Mouse (Mus musculus) lung, adult 2 months (tissue): ENCODE data around the gene Sag. TPM values are rescaled to one million over a fixed set of nuclear protein-coding genes. Genes with fewer than 3 reads are reported as not detected.
"Not testable (repeated sequence)": the region's sequence is repeated elsewhere in the genome, so short reads cannot be mapped to it uniquely, and the experiment has no call there.

ENCODE experiments used
- DNase-seq: peaks from one replicate; pipeline ENCODE4 v3.0.0; 2022
- H3K4me1 ChIP-seq: fragments of 200-500 bp; 2 replicates; pipeline ENCODE4 v1.6.1; 2011; ENCODE audit warnings: low read length; ENCODE audit not compliant: control insufficient read depth, insufficient read depth
- H3K4me3 ChIP-seq: fragments of 200-500 bp; replicated peaks from 2 replicates; pipeline ENCODE3; 2011; ENCODE audit warnings: low read depth, mild to moderate bottlenecking, control low read depth, low read length; ENCODE audit errors: extremely low read depth
- CTCF ChIP-seq: fragments of 200-500 bp; IDR thresholded peaks from 2 replicates; pipeline ENCODE4 v1.5.1; 2011; ENCODE audit warnings: mild to moderate bottlenecking, low read length, control low read depth; ENCODE audit not compliant: insufficient read depth
- POLR2A ChIP-seq: fragments of 200-500 bp; IDR thresholded peaks from 2 replicates; pipeline ENCODE4 v1.6.1; 2011; ENCODE audit warnings: low read depth, mild to moderate bottlenecking, control low read depth, low read length, borderline replicate concordance; ENCODE audit errors: extremely low read depth
- WGBS: fragments of 180-500 bp; shearing (Covaris S2); methylation state at CpG from one replicate; pipeline ENCODE4 v1.1.7; 2018; 5-methylcytosine and 5-hydroxymethylcytosine counted together
- polyA plus RNA-seq: library from polyadenylated mRNA; depleted of rRNA; stranded (reverse); fragments of >200 nt; gene quantifications from 2 replicates; pipeline ENCODE4 v1.2.3, GENCODE M21; 2012

The Sag gene
- polyA plus RNA-seq, 1 experiment = 0.86 TPM

DNA sequence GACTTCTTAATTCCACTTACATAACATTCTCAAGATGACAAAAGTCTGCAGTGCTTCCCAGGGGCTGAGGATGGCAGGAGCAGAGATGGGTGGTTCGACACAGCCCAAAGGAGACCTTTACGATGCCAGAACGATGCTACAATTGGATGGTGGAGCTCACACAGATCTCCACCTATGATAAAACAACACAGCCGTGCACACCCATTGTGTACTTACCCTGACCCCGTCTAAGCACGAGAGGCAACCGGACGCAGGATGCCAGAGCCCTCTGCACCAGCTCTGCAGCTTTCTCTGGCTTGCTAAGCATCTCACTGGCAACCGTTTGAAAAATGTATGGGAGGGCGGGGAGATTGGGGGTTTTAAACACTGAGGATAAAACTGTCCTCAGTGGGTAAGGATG is 8.6 kb downstream of the Sag start:
- Histone ChIP-seq H3K4me3 (no peak overlapping the region), H3K4me1 (peaks cover 2% of the 10 kb centered on the region; the same call in 1 of the 2 replicates)
- no peak for TF ChIP-seq CTCF
- TF ChIP-seq POLR2A = no peak
- WGBS = 57% methylated on average over 10 of the region's 10 CpGs
- DNase-seq = no peak

DNA sequence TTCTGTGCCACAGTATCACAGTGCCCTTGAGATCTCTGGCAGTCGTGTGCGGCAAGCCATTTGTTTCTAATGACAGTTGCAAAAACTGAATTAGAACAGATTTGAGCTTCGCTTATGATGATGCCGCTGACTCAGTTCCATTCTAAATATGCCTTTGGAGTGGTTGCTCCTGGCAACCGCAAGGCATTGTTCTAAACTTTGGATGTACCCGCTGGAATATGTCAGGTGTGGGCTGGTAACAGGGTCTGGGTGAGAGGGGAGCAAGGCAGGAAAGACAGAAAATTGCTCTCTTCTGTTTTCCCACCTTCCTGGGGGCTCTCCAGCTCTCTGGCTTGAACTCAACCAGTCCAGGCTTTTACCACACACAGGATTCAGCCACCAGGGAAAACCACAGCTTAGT is 9.7 kb downstream of the Sag start:
- H3K4me1 ChIP-seq = peaks cover 2% of the 10 kb centered on the region; the same call in 1 of the 2 replicates
- DNase-seq = no peak
- no peak overlapping the region for H3K4me3 ChIP-seq
- 70% methylated on average over 6 of the region's 6 CpGs for WGBS
- TF ChIP-seq POLR2A (no peak), CTCF (no peak)

DNA sequence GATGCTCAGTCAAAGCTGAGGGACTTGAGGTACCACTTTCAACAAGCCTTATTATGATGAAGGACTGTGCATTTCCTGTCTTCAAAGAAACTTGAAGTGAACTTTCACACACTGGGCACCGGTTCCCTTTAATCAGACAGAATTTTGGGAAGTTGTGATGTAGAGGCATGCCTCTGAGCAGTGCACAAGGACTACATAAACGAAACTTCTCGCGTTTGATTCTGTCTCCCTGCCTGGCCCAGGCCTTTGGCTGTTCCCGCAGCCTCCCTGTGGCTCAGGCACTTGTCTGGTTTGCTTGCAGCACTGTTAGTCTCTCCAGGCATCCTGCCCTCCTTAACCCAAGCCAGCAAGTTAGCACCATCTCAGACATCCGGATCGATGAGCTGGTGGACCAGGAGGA is 10.2 kb downstream of the Sag start:
- H3K4me3 ChIP-seq = no peak overlapping the region
- DNase-seq = no peak
- peaks cover 2% of the 10 kb centered on the region; the same call in 1 of the 2 replicates for H3K4me1 ChIP-seq
- 43% methylated on average over 7 of the region's 7 CpGs for WGBS
- no peak for TF ChIP-seq CTCF
- TF ChIP-seq POLR2A = no peak

DNA sequence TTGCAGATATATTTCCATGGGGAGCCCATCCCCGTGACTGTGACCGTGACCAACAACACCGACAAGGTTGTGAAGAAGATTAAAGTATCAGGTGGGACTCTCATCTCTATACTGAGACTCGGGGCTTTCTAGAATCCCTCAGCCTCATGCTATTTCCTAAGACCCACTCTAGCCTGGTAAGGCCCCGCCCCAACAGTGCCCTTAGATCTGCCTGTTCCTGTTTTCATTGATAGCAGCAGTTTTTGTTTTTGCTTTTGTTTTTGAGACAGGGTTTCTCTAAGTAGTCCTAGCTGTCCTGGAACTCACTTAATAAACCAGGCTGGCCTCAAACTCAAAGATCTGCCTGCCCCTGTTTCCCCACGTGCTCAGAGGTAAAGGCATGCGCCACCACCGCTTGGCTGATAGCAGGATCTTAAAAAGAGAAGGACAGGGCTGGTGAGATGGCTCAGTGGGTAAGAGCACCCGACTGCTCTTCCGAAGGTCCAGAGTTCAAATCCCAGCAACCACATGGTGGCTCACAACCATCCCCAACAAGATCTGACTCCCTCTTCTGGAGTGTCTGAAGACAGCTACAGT is 21.0 kb downstream of the Sag start:
- Histone ChIP-seq H3K4me1 (no peaks in the 10 kb centered on the region), H3K4me3 (no peak overlapping the region)
- no peak for DNase-seq
- WGBS = 86% methylated on average over 10 of the region's 10 CpGs
- TF ChIP-seq CTCF (no peak), POLR2A (no peak)

DNA sequence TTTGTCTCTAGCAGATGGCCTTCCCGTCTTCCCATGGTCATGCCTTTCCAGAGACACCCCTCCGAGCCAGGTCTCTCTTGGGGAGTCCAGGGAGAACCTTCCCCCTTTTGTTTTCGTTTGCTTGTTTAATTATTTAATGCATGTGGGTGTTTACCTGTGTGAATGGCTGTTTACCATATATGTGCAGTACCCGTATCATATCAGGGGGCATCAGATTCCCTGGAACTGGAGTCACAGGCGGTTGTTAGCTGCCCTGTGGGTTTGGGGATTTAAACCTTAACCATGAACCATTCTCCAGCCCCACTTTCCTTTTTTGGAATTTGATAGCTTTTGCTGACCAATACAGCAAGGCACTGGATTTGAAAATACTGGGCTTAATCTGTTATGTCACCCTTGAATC is 21.8 kb downstream of the Sag start:
- Histone ChIP-seq H3K4me1 (no peaks in the 10 kb centered on the region), H3K4me3 (no peak overlapping the region)
- WGBS = 86% methylated on average over 5 of the region's 5 CpGs
- TF ChIP-seq POLR2A = no peak
- TF ChIP-seq CTCF = no peak
- no peak for DNase-seq

DNA sequence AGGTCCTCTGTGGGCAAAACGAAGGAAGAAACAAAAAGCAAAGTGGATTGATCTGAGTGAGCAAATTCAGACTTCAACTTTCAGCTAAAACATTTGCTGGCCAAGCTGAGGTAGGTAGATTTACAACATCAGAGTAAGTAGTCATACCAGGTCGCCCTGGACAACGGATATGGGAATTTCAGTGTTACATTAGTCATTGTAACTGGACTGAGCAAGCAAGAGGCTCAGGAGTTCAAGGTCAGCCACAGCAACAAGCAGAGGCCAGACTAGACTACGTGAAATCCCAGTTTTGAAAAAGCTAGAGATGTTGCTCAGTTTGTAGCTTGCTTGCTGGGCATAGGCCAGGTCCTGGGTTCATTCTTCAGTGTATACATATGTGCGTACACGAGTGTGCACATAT is 22.5 kb downstream of the Sag start:
- 88% methylated on average over 6 of the region's 6 CpGs for WGBS
- no peaks in the 10 kb centered on the region for H3K4me1 ChIP-seq
- TF ChIP-seq POLR2A = no peak
- no peak for TF ChIP-seq CTCF
- DNase-seq = no peak
- no peak overlapping the region for H3K4me3 ChIP-seq

DNA sequence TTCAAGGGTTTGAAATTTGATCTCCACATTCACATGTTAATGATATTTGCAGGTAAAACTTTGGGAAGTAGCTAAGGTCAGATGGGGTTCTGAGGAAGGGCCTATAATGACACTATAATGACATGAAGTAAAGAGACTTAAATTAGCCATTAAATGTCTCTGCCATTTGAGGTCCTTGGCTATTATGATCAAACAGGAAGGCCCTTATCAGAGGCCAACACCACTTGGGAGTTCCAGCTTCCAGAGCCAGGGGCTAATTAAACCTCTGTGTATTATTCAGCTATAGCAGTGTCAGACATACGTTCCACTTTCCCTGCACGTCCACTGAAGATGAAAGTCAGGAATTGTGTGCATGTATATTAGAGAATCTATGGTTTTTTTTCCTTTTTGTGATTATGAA is 23.0 kb downstream of the Sag start:
- 81% methylated on average over 2 of the region's 2 CpGs for WGBS
- no peak overlapping the region for H3K4me3 ChIP-seq
- TF ChIP-seq CTCF (no peak), POLR2A (no peak)
- H3K4me1 ChIP-seq = no peaks in the 10 kb centered on the region
- no peak for DNase-seq

DNA sequence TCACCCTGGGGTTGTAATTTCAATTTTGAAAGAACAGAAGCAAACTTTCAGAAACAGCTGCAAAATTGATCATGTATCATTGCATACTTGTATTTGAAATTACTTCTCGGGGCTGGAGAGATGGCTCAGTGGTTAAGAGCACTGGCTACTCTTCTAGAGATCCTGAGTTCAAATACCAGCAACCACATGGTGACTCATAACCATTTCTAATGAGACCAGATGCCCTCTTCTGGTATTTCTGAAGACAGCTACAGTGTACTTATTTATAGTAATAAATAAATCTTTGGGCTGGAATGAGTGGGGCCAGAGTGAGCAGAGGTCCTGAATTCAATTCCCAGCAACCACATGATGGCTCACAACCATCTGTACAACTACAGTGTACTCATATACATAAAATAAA is 24.0 kb downstream of the Sag start:
- DNase-seq, H3K4me1 ChIP-seq, H3K4me3 ChIP-seq: not testable (repeated sequence)
- WGBS = 89% methylated on average over 1 of the region's 1 CpGs

DNA sequence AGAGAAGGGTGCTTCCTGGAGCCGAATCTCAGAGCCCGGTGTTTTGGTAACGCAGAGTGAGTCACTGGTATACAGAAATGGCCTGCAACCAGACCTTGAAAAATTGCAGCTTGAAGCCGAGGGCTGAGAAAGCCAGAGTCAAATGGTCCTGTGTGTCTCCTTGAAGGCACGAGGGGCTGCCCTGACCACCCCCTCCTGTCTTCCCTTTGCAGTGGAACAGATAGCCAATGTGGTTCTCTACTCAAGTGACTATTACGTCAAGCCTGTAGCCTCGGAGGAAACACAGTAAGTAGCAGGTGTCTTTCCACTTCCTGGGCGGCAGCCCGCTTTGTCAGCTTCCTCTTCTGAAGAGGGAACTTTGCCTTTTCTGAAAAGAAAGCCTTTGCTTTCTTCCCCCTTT is 24.7 kb downstream of the Sag start:
- TF ChIP-seq POLR2A (0 out of 2 replicates have a peak, but pooled peaks have one; percentile 18), CTCF (no peak)
- WGBS = 41% methylated on average over 9 of the region's 9 CpGs
- no peak overlapping the region for H3K4me3 ChIP-seq
- DNase-seq = no peak
- H3K4me1 ChIP-seq = no peaks in the 10 kb centered on the region

DNA sequence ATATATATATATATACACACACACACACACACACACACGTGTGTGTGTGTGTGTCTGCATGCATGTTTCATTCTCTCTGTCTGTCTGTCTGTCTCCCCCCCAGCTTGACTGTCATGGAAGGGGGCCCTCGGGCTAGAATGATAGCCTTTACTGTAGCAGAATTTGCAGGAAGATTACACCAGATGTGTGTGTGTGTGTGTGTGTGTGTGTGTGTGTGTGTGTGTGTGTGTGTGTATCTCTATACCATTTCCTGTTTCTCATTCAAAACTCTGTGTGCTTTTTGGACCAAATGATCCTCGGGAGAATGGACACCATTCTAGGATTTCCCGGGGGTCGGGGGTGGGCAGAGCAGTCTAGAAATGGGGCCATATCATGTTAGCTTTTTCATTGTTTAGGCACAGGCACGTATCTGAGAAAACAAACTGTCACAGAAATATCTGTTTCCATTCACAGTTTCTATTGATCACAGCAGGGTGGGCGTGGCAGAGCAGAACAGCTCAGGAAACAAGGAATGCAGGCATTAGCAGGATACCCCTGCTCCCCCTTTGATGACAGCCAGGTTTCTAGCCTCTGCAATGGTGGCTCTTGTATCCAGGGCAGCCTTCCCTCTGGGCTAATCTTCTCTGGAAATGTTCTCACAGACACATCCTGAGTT is 25.6 kb downstream of the Sag start:
- H3K4me1 ChIP-seq = no peaks in the 10 kb centered on the region
- H3K4me3 ChIP-seq = no peak overlapping the region
- DNase-seq = no peak
- TF ChIP-seq POLR2A = no peak
- 42% methylated on average over 7 of the region's 7 CpGs for WGBS
